8 mouse cellular contexts compared by ENCODE assay signal in the genomic region with DNA sequence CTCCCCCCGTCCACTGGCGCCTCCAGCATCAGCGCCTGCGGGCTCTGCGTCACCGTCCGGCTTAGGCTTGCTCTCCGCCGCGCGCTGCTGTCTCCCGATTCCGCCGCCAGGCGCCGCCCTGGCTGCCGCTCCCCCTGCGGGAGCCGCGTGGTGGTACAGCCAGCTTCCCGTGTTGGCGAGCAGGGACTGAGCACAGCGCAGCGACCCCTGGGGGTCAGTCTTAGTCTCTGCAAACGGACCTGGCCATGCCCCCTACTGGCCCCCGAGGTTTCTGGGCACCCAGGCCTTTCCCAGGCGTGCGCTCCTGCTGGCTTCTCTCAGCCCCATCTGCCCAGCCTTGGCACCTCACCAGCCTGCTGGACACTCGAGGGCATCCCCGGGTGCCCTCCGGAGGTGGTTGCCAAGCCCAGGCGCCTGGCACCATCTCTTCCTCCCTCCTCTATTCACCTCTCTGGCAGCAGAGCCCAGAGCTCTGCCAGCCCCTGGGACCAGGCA. TPM values are rescaled to one million over a fixed set of nuclear protein-coding genes. Genes with fewer than 3 reads are reported as not detected.
A peak's percentile ranks its signal among the peaks of the same experiment; 100 is the strongest.
DNase-seq lines count a peak whose midpoint lies in the region; TF ChIP-seq lines count a peak whose summit lies in the region.

No protein-coding gene starts in this region.

- peaks cover 66% of the 10 kb centered on the region for H3K4me1 ChIP-seq in hindbrain, embryonic 10.5 days (replicated peaks)
- H3K4me1 ChIP-seq in olfactory bulb, adult 2 months (ENCODE audit: control insufficient read depth, insufficient read depth, low read length), result peaks cover 41% of the 10 kb centered on the region

- peak; percentile 99 for TF ChIP-seq CTCF in olfactory bulb, adult 2 months (IDR thresholded peaks at IDR 0.05; ENCODE audit: insufficient read depth, low read depth, low read length)

- H3K9me3 ChIP-seq in hindbrain, embryonic 10.5 days, result no peaks in the 10 kb centered on the region

- no peaks in the 10 kb centered on the region for H3K36me3 ChIP-seq in hindbrain, embryonic 10.5 days

- 0 out of 2 replicates have a peak, but pooled peaks have one; percentile 6 for TF ChIP-seq POLR2A in olfactory bulb, adult 2 months (IDR thresholded peaks at IDR 0.05; ENCODE audit: insufficient read depth, low read depth, low read length)

- H3K27ac ChIP-seq in hindbrain, embryonic 10.5 days, result peak overlapping the region; percentile 88
- H3K27ac ChIP-seq in olfactory bulb, adult 2 months (ENCODE audit: insufficient read depth, low read depth, low read length), result no peak overlapping the region

- WGBS in hindbrain, embryonic 10.5 days, result 3% methylated on average over 32 of the region's 32 CpGs
- WGBS in olfactory bulb, adult 2 months, result 2% methylated on average over 32 of the region's 32 CpGs

- DNase-seq in ZHBTc4 (ENCODE audit: low read depth, low spot score), result peak; percentile 96
- DNase-seq in cerebellum, postnatal 14 days, result peak; percentile 96 to 97
- peak; percentile 85 to 91 for DNase-seq in frontal cortex, postnatal 10 days (ENCODE audit: low spot score in 2 of 2)
- peak; percentile 94 for DNase-seq in hindbrain, embryonic 10.5 days (ENCODE audit: low spot score)
- DNase-seq in layer of hippocampus, adult 8-10 months (ENCODE audit: low spot score in 2 of 2), result peak; percentile 91 to 93
- peak; percentile 42 to 56 for DNase-seq in lung, adult 18-20 months
- DNase-seq in thymus, postnatal 14 days, result peak; percentile 64

- peaks cover 51% of the 10 kb centered on the region for H3K27me3 ChIP-seq in hindbrain, embryonic 10.5 days (ENCODE audit: insufficient read depth, poor library complexity, severe bottlenecking)

- H3K4me3 ChIP-seq in hindbrain, embryonic 10.5 days, result peak overlapping the region; percentile 68
- peak overlapping the region; percentile 86 for H3K4me3 ChIP-seq in olfactory bulb, adult 2 months (ENCODE audit: insufficient read depth, low read depth, low read length)

RNA-seq across cellular contexts. Expression of a gene that starts 0.3 kb away (rescaled TPM):
- 3.7 and 10.7 TPM in 2 replicates for polyA plus RNA-seq in hindbrain, embryonic 10.5 days (2016; fragmentation: Nextera tagmentation; extraction: Ambion mirVana)
- total RNA-seq in layer of hippocampus, adult 8-10 months (2022), result 10 to 100 TPM; 27.2 to 39.2 (median 31.9) TPM
- polyA plus RNA-seq in olfactory bulb, adult 2 months (2012; ENCODE audit: insufficient read depth, insufficient read length, low replicate concordance, missing spikeins), result not detected in 2 replicates
